Mouse (Mus musculus): Measurements from ENCODE around the gene Morf4l1. TPM values are rescaled to one million over a fixed set of nuclear protein-coding genes. Genes with fewer than 3 reads are reported as not detected.
A peak's percentile ranks its signal among the peaks of the same experiment; 100 is the strongest.

The Morf4l1 gene
- polyA plus RNA-seq, 1 experiment from 2014 or later, result 546 TPM

- no peak overlapping the region for H3K27ac ChIP-seq (ENCODE audit: low read depth, low read length)
- H3K4me1 ChIP-seq (ENCODE audit: control insufficient read depth, insufficient read depth, low read length), result no peaks in the 10 kb centered on the region
- ATAC-seq (no peak), DNase-seq (ENCODE audit: low spot score) (no peak)
- no peaks in the 10 kb centered on the region for H3K36me3 ChIP-seq (ENCODE audit: control insufficient read depth, insufficient read depth, low read length)
- H3K27me3 ChIP-seq (replicated peaks; ENCODE audit: control insufficient read depth, insufficient read depth, low read length), result no peaks in the 10 kb centered on the region
- no peak overlapping the region for H3K4me2 ChIP-seq (ENCODE audit: low read length)
- 88% methylated on average over 8 of the region's 8 CpGs for WGBS
- H3K9me3 ChIP-seq (replicated peaks; ENCODE audit: control insufficient read depth, low read length), result no peaks in the 10 kb centered on the region
- H3K9ac ChIP-seq (ENCODE audit: low read length), result no peak overlapping the region
- no peak overlapping the region for H3K4me3 ChIP-seq (ENCODE audit: low read depth, low read length)
These were observed 20.9 kb upstream of the Morf4l1 start for GRCm38 (mm10) chr9:90135466-90135865.

GRCm38 (mm10) chr9:90133562-90134355 is 19.2 kb upstream of the Morf4l1 start:
- Histone ChIP-seq H3K4me2 (ENCODE audit: low read length) (no peak overlapping the region), H3K9me3 (replicated peaks; ENCODE audit: control insufficient read depth, low read length) (no peaks in the 10 kb centered on the region), H3K27ac (ENCODE audit: low read depth, low read length) (no peak overlapping the region), H3K27me3 (replicated peaks; ENCODE audit: control insufficient read depth, insufficient read depth, low read length) (no peaks in the 10 kb centered on the region), H3K36me3 (ENCODE audit: control insufficient read depth, insufficient read depth, low read length) (no peaks in the 10 kb centered on the region), H3K4me3 (ENCODE audit: low read depth, low read length) (no peak overlapping the region), H3K9ac (ENCODE audit: low read length) (no peak overlapping the region), H3K4me1 (ENCODE audit: control insufficient read depth, insufficient read depth, low read length) (no peaks in the 10 kb centered on the region)
- DNase-seq (ENCODE audit: low spot score) (no peak), ATAC-seq (no peak)
- WGBS, result 68% methylated on average over 7 of the region's 7 CpGs

GRCm38 (mm10) chr9:90128636-90129201 is 14.1 kb upstream of the Morf4l1 start:
- no peak overlapping the region for H3K9ac ChIP-seq (ENCODE audit: low read length)
- no peak for DNase-seq (ENCODE audit: low spot score)
- H3K27me3 ChIP-seq (replicated peaks; ENCODE audit: control insufficient read depth, insufficient read depth, low read length), result no peaks in the 10 kb centered on the region
- H3K9me3 ChIP-seq (replicated peaks; ENCODE audit: control insufficient read depth, low read length), result no peaks in the 10 kb centered on the region
- no peaks in the 10 kb centered on the region for H3K36me3 ChIP-seq (ENCODE audit: control insufficient read depth, insufficient read depth, low read length)
- no peak overlapping the region for H3K4me2 ChIP-seq (ENCODE audit: low read length)
- WGBS, result 83% methylated on average over 6 of the region's 6 CpGs
- H3K4me1 ChIP-seq (ENCODE audit: control insufficient read depth, insufficient read depth, low read length), result no peaks in the 10 kb centered on the region; the same call in 1 of the 2 replicates
- no peak for ATAC-seq
- H3K27ac ChIP-seq (ENCODE audit: low read depth, low read length), result no peak overlapping the region
- H3K4me3 ChIP-seq (ENCODE audit: low read depth, low read length), result no peak overlapping the region

GRCm38 (mm10) chr9:90127146-90127545 is 12.6 kb upstream of the Morf4l1 start:
- no peak overlapping the region for H3K9ac ChIP-seq (ENCODE audit: low read length)
- DNase-seq (ENCODE audit: low spot score) (no peak), ATAC-seq (no peak)
- no peak overlapping the region for H3K4me3 ChIP-seq (ENCODE audit: low read depth, low read length)
- WGBS, result 71% methylated on average over 6 of the region's 6 CpGs
- H3K27me3 ChIP-seq (replicated peaks; ENCODE audit: control insufficient read depth, insufficient read depth, low read length), result no peaks in the 10 kb centered on the region
- H3K9me3 ChIP-seq (replicated peaks; ENCODE audit: control insufficient read depth, low read length), result no peaks in the 10 kb centered on the region
- H3K36me3 ChIP-seq (ENCODE audit: control insufficient read depth, insufficient read depth, low read length), result no peaks in the 10 kb centered on the region
- no peaks in the 10 kb centered on the region; the same call in 1 of the 2 replicates for H3K4me1 ChIP-seq (ENCODE audit: control insufficient read depth, insufficient read depth, low read length)
- no peak overlapping the region for H3K4me2 ChIP-seq (ENCODE audit: low read length)
- no peak overlapping the region for H3K27ac ChIP-seq (ENCODE audit: low read depth, low read length)

- 2% methylated on average over 30 of the region's 30 CpGs for WGBS
These were observed 11.9 kb upstream of the Morf4l1 start for GRCm38 (mm10) chr9:90126260-90127010.

GRCm38 (mm10) chr9:90125416-90126099 is 11.0 kb upstream of the Morf4l1 start:
- no peaks in the 10 kb centered on the region for H3K27me3 ChIP-seq (replicated peaks; ENCODE audit: control insufficient read depth, insufficient read depth, low read length)
- no peak overlapping the region for H3K27ac ChIP-seq (ENCODE audit: low read depth, low read length)
- peak overlapping the region; percentile 7; the same call in 1 of the 2 replicates for H3K4me3 ChIP-seq (ENCODE audit: low read depth, low read length)
- DNase-seq (ENCODE audit: low spot score) (no peak), ATAC-seq (no peak)
- no peak overlapping the region for H3K9ac ChIP-seq (ENCODE audit: low read length)
- no peaks in the 10 kb centered on the region for H3K9me3 ChIP-seq (replicated peaks; ENCODE audit: control insufficient read depth, low read length)
- no peaks in the 10 kb centered on the region for H3K36me3 ChIP-seq (ENCODE audit: control insufficient read depth, insufficient read depth, low read length)
- H3K4me2 ChIP-seq (ENCODE audit: low read length), result peak overlapping the region; percentile 37
- H3K4me1 ChIP-seq (ENCODE audit: control insufficient read depth, insufficient read depth, low read length), result no peaks in the 10 kb centered on the region; the same call in 1 of the 2 replicates
- WGBS, result 9% methylated on average over 7 of the region's 7 CpGs

More at GRCm38 (mm10) chr9:90126260-90127010, 11.9 kb upstream of the Morf4l1 start:
- no peaks in the 10 kb centered on the region; the same call in 1 of the 2 replicates for H3K4me1 ChIP-seq (ENCODE audit: control insufficient read depth, insufficient read depth, low read length)
- peak; percentile 56; the same call in 1 of the 2 replicates for ATAC-seq
- no peaks in the 10 kb centered on the region for H3K36me3 ChIP-seq (ENCODE audit: control insufficient read depth, insufficient read depth, low read length)
- DNase-seq (ENCODE audit: low spot score), result peak; percentile 84
- no peak overlapping the region for H3K9ac ChIP-seq (ENCODE audit: low read length)
- H3K27me3 ChIP-seq (replicated peaks; ENCODE audit: control insufficient read depth, insufficient read depth, low read length), result no peaks in the 10 kb centered on the region
- H3K4me3 ChIP-seq (ENCODE audit: low read depth, low read length), result peak overlapping the region; percentile 7; the same call in 1 of the 2 replicates
- H3K9me3 ChIP-seq (replicated peaks; ENCODE audit: control insufficient read depth, low read length), result no peaks in the 10 kb centered on the region
- no peak overlapping the region for H3K27ac ChIP-seq (ENCODE audit: low read depth, low read length)
- peak overlapping the region; percentile 37 for H3K4me2 ChIP-seq (ENCODE audit: low read length)

- peak; percentile 54 for DNase-seq (ENCODE audit: low spot score)
- 0 out of 2 replicates have a peak overlapping the region, but pooled peaks have one; percentile 9 for H3K4me2 ChIP-seq (ENCODE audit: low read length)
- no peak overlapping the region for H3K9ac ChIP-seq (ENCODE audit: low read length)
- no peak overlapping the region for H3K27ac ChIP-seq (ENCODE audit: low read depth, low read length)
- 22% methylated on average over 8 of the region's 8 CpGs for WGBS
- H3K4me3 ChIP-seq (ENCODE audit: low read depth, low read length), result no peak overlapping the region
- no peaks in the 10 kb centered on the region for H3K9me3 ChIP-seq (replicated peaks; ENCODE audit: control insufficient read depth, low read length)
- peak; percentile 31; the same call in 1 of the 2 replicates for ATAC-seq
- H3K4me1 ChIP-seq (ENCODE audit: control insufficient read depth, insufficient read depth, low read length), result no peaks in the 10 kb centered on the region; the same call in 1 of the 2 replicates
- no peaks in the 10 kb centered on the region for H3K36me3 ChIP-seq (ENCODE audit: control insufficient read depth, insufficient read depth, low read length)
- H3K27me3 ChIP-seq (replicated peaks; ENCODE audit: control insufficient read depth, insufficient read depth, low read length), result no peaks in the 10 kb centered on the region
These were observed 10.3 kb upstream of the Morf4l1 start for GRCm38 (mm10) chr9:90124873-90125245.

- H3K27me3 ChIP-seq (replicated peaks; ENCODE audit: control insufficient read depth, insufficient read depth, low read length), result no peaks in the 10 kb centered on the region
- ATAC-seq (peak; percentile 35; the same call in 1 of the 2 replicates), DNase-seq (ENCODE audit: low spot score) (peak; percentile 16)
- H3K9me3 ChIP-seq (replicated peaks; ENCODE audit: control insufficient read depth, low read length), result no peaks in the 10 kb centered on the region
- H3K9ac ChIP-seq (ENCODE audit: low read length), result no peak overlapping the region
- no peak overlapping the region for H3K27ac ChIP-seq (ENCODE audit: low read depth, low read length)
- 29% methylated on average over 11 of the region's 11 CpGs for WGBS
- H3K4me2 ChIP-seq (ENCODE audit: low read length), result 0 out of 2 replicates have a peak overlapping the region, but pooled peaks have one; percentile 9
- H3K36me3 ChIP-seq (ENCODE audit: control insufficient read depth, insufficient read depth, low read length), result no peaks in the 10 kb centered on the region
- no peak overlapping the region for H3K4me3 ChIP-seq (ENCODE audit: low read depth, low read length)
- no peaks in the 10 kb centered on the region; the same call in 1 of the 2 replicates for H3K4me1 ChIP-seq (ENCODE audit: control insufficient read depth, insufficient read depth, low read length)
These were observed 9.7 kb upstream of the Morf4l1 start for GRCm38 (mm10) chr9:90124156-90124872.

Measured in forebrain, embryonic 14.5 days (tissue).